ENCODE assay signal across 8 mouse cellular contexts in genomic region chr4:10923180-10923579, GRCm38 (mm10). TPM values are rescaled to one million over a fixed set of nuclear protein-coding genes. Genes with fewer than 3 reads are reported as not detected.
DNase-seq lines count a peak whose midpoint lies in the region; ATAC-seq and TF ChIP-seq lines count a peak whose summit lies in the region.

No protein-coding gene starts in this region.

- H3K9ac ChIP-seq in midbrain, embryonic 14.5 days (replicated peaks; ENCODE audit: low read length), result no peak overlapping the region
- H3K9ac ChIP-seq in midbrain, embryonic 13.5 days (replicated peaks), result no peak overlapping the region
- no peak overlapping the region for H3K9ac ChIP-seq in kidney, postnatal 0 days (ENCODE audit: low read depth, low read length)

- no peaks in the 10 kb centered on the region for H3K27me3 ChIP-seq in midbrain, embryonic 14.5 days (ENCODE audit: control insufficient read depth, insufficient read depth, low read length)
- no peaks in the 10 kb centered on the region for H3K27me3 ChIP-seq in midbrain, embryonic 13.5 days
- no peaks in the 10 kb centered on the region for H3K27me3 ChIP-seq in kidney, postnatal 0 days (ENCODE audit: insufficient read depth, low read length)
- H3K27me3 ChIP-seq in spleen, adult 2 months (ENCODE audit: control insufficient read depth, insufficient read depth, low read length), result no peaks in the 10 kb centered on the region

- H3K4me2 ChIP-seq in midbrain, embryonic 14.5 days (ENCODE audit: low read length), result no peak overlapping the region
- no peak overlapping the region for H3K4me2 ChIP-seq in midbrain, embryonic 13.5 days (replicated peaks)
- H3K4me2 ChIP-seq in kidney, postnatal 0 days (ENCODE audit: low read length), result no peak overlapping the region

- H3K4me1 ChIP-seq in midbrain, embryonic 14.5 days (ENCODE audit: control insufficient read depth, insufficient read depth, low read length), result no peaks in the 10 kb centered on the region
- no peaks in the 10 kb centered on the region for H3K4me1 ChIP-seq in midbrain, embryonic 13.5 days (replicated peaks)
- H3K4me1 ChIP-seq in kidney, postnatal 0 days (replicated peaks; ENCODE audit: insufficient read depth, low read length), result 0 out of 2 replicates have a peak, but pooled peaks cover 2% of the 10 kb centered on the region
- H3K4me1 ChIP-seq in lung, adult 2 months (ENCODE audit: control insufficient read depth, insufficient read depth, low read length), result peaks cover 6% of the 10 kb centered on the region; the same call in 1 of the 2 replicates
- peaks cover 16% of the 10 kb centered on the region; the same call in 1 of the 2 replicates for H3K4me1 ChIP-seq in spleen, adult 2 months (ENCODE audit: control insufficient read depth, insufficient read depth, insufficient read length)

- no peak overlapping the region for H3K27ac ChIP-seq in midbrain, embryonic 14.5 days (replicated peaks; ENCODE audit: low read depth, low read length)
- no peak overlapping the region for H3K27ac ChIP-seq in midbrain, embryonic 13.5 days
- peak overlapping the region; percentile 76; the same call in 1 of the 2 replicates for H3K27ac ChIP-seq in kidney, postnatal 0 days
- H3K27ac ChIP-seq in spleen, adult 2 months (ENCODE audit: insufficient read depth, low read length), result peak overlapping the region; percentile 64

- WGBS in midbrain, embryonic 14.5 days, result 58% methylated on average over 6 of the region's 6 CpGs
- WGBS in midbrain, embryonic 13.5 days, result 65% methylated on average over 6 of the region's 6 CpGs
- WGBS in kidney, postnatal 0 days, result 44% methylated on average over 6 of the region's 6 CpGs
- 9% methylated on average over 6 of the region's 6 CpGs for WGBS in lung, adult 2 months
- WGBS in spleen, adult 2 months, result 9% methylated on average over 6 of the region's 6 CpGs

- ATAC-seq in midbrain, embryonic 14.5 days (ENCODE audit: low FRiP score, low TSS enrichment), result no peak
- ATAC-seq in midbrain, embryonic 13.5 days, result no peak
- ATAC-seq in kidney, postnatal 0 days (replicated peaks; ENCODE audit: low FRiP score, low read depth), result no peak

- H3K4me3 ChIP-seq in midbrain, embryonic 14.5 days (replicated peaks; ENCODE audit: low read depth, low read length), result no peak overlapping the region
- H3K4me3 ChIP-seq in midbrain, embryonic 13.5 days (replicated peaks), result no peak overlapping the region
- no peak overlapping the region for H3K4me3 ChIP-seq in kidney, postnatal 0 days (replicated peaks; ENCODE audit: low read depth, low read length)
- no peak overlapping the region for H3K4me3 ChIP-seq in lung, adult 2 months (replicated peaks; ENCODE audit: extremely low read depth, low read depth, low read length)
- H3K4me3 ChIP-seq in spleen, adult 2 months (ENCODE audit: extremely low read depth, insufficient read depth, insufficient read length), result no peak overlapping the region

- H3K9me3 ChIP-seq in midbrain, embryonic 14.5 days (ENCODE audit: control insufficient read depth, low read length), result no peaks in the 10 kb centered on the region
- H3K9me3 ChIP-seq in midbrain, embryonic 13.5 days, result no peaks in the 10 kb centered on the region
- no peaks in the 10 kb centered on the region for H3K9me3 ChIP-seq in kidney, postnatal 0 days (replicated peaks; ENCODE audit: low read length)

- DNase-seq in midbrain, embryonic 14.5 days, result peak; percentile 51
- DNase-seq in adrenal gland, postnatal 14 days, result peak; percentile 82
- DNase-seq in gastrocnemius, postnatal 10 days, result peak; percentile 65
- DNase-seq in kidney, postnatal 0 days (ENCODE audit: low spot score), result peak; percentile 50
- peak; percentile 52 for DNase-seq in lung, adult 2 months
- peak in 1 of 2 experiments; percentile 57 for DNase-seq in spleen, adult 2 months (ENCODE audit: low read depth in 1 of 2, low spot score in 2 of 2)
- no peak for DNase-seq in thymus, postnatal 4 days

- TF ChIP-seq POLR2A in lung, adult 2 months (IDR thresholded peaks at IDR 0.05; ENCODE audit: borderline replicate concordance, extremely low read depth, low read depth, low read length), result no peak
- TF ChIP-seq POLR2A in spleen, adult 2 months (IDR thresholded peaks at IDR 0.05; ENCODE audit: low read depth, low read length), result no peak

- H3K36me3 ChIP-seq in midbrain, embryonic 14.5 days (ENCODE audit: control insufficient read depth, insufficient read depth, low read length), result no peaks in the 10 kb centered on the region
- no peaks in the 10 kb centered on the region for H3K36me3 ChIP-seq in midbrain, embryonic 13.5 days
- H3K36me3 ChIP-seq in kidney, postnatal 0 days (ENCODE audit: insufficient read depth, low read length), result no peaks in the 10 kb centered on the region
- H3K36me3 ChIP-seq in spleen, adult 2 months (ENCODE audit: control insufficient read depth, insufficient read depth, low read length), result no peaks in the 10 kb centered on the region

- no peak for TF ChIP-seq CTCF in kidney, postnatal 0 days (IDR thresholded peaks at IDR 0.05; ENCODE audit: low read depth)
- TF ChIP-seq CTCF in lung, adult 2 months (IDR thresholded peaks at IDR 0.05; ENCODE audit: insufficient read depth, low read length), result no peak
- TF ChIP-seq CTCF in spleen, adult 2 months (IDR thresholded peaks at IDR 0.05; ENCODE audit: extremely low read depth, insufficient read depth, insufficient read length, insufficient replicate concordance), result no peak

RNA-seq across cellular contexts. Expression of gene 2610301B20Rik, which starts 48.9 kb away (rescaled TPM):
- polyA plus RNA-seq in midbrain, embryonic 14.5 days (2014; fragmentation: Nextera tagmentation; extraction: Ambion mirVana), result 48.2 and 53.4 TPM in 2 replicates
- polyA plus RNA-seq in midbrain, embryonic 13.5 days (2015; fragmentation: Nextera tagmentation; extraction: Ambion mirVana), result 49.7 and 51.4 TPM in 2 replicates
- 16.4 and 19.3 TPM in 2 replicates for total RNA-seq in adrenal gland, postnatal 14 days (2021)
- total RNA-seq in gastrocnemius, postnatal 10 days (2021), result 1 to 10 TPM; 4.9 to 5.6 TPM
- polyA plus RNA-seq in kidney, postnatal 0 days (2015; fragmentation: Nextera tagmentation; extraction: Ambion mirVana), result 27.7 and 29.5 TPM in 2 replicates
- polyA plus RNA-seq in lung, adult 2 months (2012; rRNA removed), result 5.5 and 7.3 TPM in 2 replicates
- polyA plus RNA-seq in spleen, adult 2 months (2012; rRNA removed), result 1.5 TPM in 2 replicates

Comparison
In these comparisons a context has a peak if more than half of its experiments do, and no peak if none do; other contexts are left out.
1. H3K27ac ChIP-seq: peak in kidney, postnatal 0 days (single experiment) and spleen, adult 2 months (single experiment); none in midbrain, embryonic 14.5 days (single experiment) and midbrain, embryonic 13.5 days (single experiment).